Mouse (Mus musculus): ENCODE measurements around the gene Bcl7c. TPM values are rescaled to one million over a fixed set of nuclear protein-coding genes. Genes with fewer than 3 reads are reported as not detected.
"Not testable (repeated sequence)": the region's sequence is repeated elsewhere in the genome, so short reads cannot be mapped to it uniquely, and the experiment has no call there.

Bcl7c gene
- total RNA-seq, 2 experiments from 2014 or later, result 2.6 to 9.6 TPM

GRCm38 (mm10) chr7:127719258-127719657 is 10.5 kb upstream of the Bcl7c start:
- ATAC-seq (replicated peaks; ENCODE audit: low FRiP score, poor library complexity, severe bottlenecking), result 0 out of 2 replicates have a peak, but pooled peaks have one; percentile 2

- ATAC-seq (replicated peaks; ENCODE audit: low FRiP score, poor library complexity, severe bottlenecking), result no peak
These were observed 9.6 kb upstream of the Bcl7c start for GRCm38 (mm10) chr7:127718339-127718738.

GRCm38 (mm10) chr7:127716992-127717391 is 8.3 kb upstream of the Bcl7c start:
- ATAC-seq (replicated peaks; ENCODE audit: low FRiP score, poor library complexity, severe bottlenecking), result peak; percentile 73

GRCm38 (mm10) chr7:127714816-127715215 is 6.1 kb upstream of the Bcl7c start:
- no peak for ATAC-seq (replicated peaks; ENCODE audit: low FRiP score, poor library complexity, severe bottlenecking)

GRCm38 (mm10) chr7:127712461-127713385 is 4.0 kb upstream of the Bcl7c start, which contains the start of gene Ctf1:
Gene Ctf1, plus strand, starts transcription at chr7:127712736.
- no peak for ATAC-seq (replicated peaks; ENCODE audit: low FRiP score, poor library complexity, severe bottlenecking)

- no peak for ATAC-seq (replicated peaks; ENCODE audit: low FRiP score, poor library complexity, severe bottlenecking)
These were observed 2.7 kb upstream of the Bcl7c start for GRCm38 (mm10) chr7:127711456-127711855.

- no peak for ATAC-seq (replicated peaks; ENCODE audit: low FRiP score, poor library complexity, severe bottlenecking)
These were observed 2.3 kb upstream of the Bcl7c start for GRCm38 (mm10) chr7:127711031-127711430.

- no peak for ATAC-seq (replicated peaks; ENCODE audit: low FRiP score, poor library complexity, severe bottlenecking)
These were observed 687 bp upstream of the Bcl7c start for GRCm38 (mm10) chr7:127709261-127709979.

- ATAC-seq (replicated peaks; ENCODE audit: low FRiP score, poor library complexity, severe bottlenecking), result no peak; the same call in 1 of the 2 replicates
These were observed 851 bp downstream of the Bcl7c start for GRCm38 (mm10) chr7:127707957-127708206.

GRCm38 (mm10) chr7:127707045-127707956 is 1.4 kb downstream of the Bcl7c start:
- ATAC-seq (replicated peaks; ENCODE audit: low FRiP score, poor library complexity, severe bottlenecking), result no peak; the same call in 1 of the 2 replicates

- no peak for ATAC-seq (replicated peaks; ENCODE audit: low FRiP score, poor library complexity, severe bottlenecking)
These were observed 3.0 kb downstream of the Bcl7c start for GRCm38 (mm10) chr7:127705706-127706105.

GRCm38 (mm10) chr7:127704598-127704997 is 4.1 kb downstream of the Bcl7c start:
- no peak for ATAC-seq (replicated peaks; ENCODE audit: low FRiP score, poor library complexity, severe bottlenecking)

- no peak for ATAC-seq (replicated peaks; ENCODE audit: low FRiP score, poor library complexity, severe bottlenecking)
These were observed 5.1 kb downstream of the Bcl7c start for GRCm38 (mm10) chr7:127703561-127704178.

- ATAC-seq (replicated peaks; ENCODE audit: low FRiP score, poor library complexity, severe bottlenecking), result no peak
These were observed 7.9 kb downstream of the Bcl7c start for GRCm38 (mm10) chr7:127700712-127701331.

- no peak for ATAC-seq (replicated peaks; ENCODE audit: low FRiP score, poor library complexity, severe bottlenecking)
These were observed 9.7 kb downstream of the Bcl7c start for GRCm38 (mm10) chr7:127698986-127699385.

- not testable (repeated sequence) for ATAC-seq (replicated peaks; ENCODE audit: low FRiP score, poor library complexity, severe bottlenecking)
These were observed 15.0 kb downstream of the Bcl7c start for GRCm38 (mm10) chr7:127693730-127694129.

GRCm38 (mm10) chr7:127693290-127693689 is 15.4 kb downstream of the Bcl7c start:
- ATAC-seq (replicated peaks; ENCODE audit: low FRiP score, poor library complexity, severe bottlenecking), result peak; percentile 49; the same call in 1 of the 2 replicates

GRCm38 (mm10) chr7:127691221-127691989 is 17.3 kb downstream of the Bcl7c start:
- ATAC-seq (replicated peaks; ENCODE audit: low FRiP score, poor library complexity, severe bottlenecking), result no peak

Data from erythroid progenitor cell, adult 5-6 weeks (primary cell).